ENCODE assay signal across 8 mouse cellular contexts in the genomic region with DNA sequence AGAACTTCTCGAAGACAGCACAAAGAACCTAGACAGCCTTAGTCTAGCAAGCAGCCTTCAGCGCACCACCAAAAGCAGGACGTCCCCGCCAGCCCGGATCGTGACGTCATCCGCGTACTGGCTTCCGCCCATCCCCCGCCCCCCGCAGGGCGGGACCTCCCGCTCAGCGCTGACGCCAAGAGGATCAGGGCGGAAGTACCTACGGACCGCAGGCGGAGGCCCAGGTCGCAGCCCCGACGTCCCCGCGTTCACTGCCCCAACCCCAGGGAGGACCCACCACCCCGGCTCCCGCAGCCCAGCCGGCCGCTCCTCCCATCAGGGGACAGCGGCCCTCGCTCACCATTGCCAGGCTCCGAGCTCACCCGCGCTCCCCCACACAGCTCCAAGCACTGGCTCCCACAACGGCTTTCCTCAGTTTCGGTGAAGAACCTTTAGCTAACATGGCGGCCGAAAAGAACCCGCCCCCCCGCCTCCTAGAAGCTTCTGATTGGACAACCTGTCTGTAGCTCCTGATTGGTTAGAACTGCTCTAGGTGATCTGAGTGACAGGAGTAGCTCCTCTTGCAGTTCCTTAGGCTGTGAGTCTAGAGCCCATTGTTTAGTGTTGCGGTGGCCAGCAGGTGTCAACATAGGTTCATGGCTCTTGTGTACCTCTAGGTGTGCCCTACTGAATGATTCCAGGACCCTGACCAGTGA. TPM values are rescaled to one million over a fixed set of nuclear protein-coding genes. Genes with fewer than 3 reads are reported as not detected.
DNase-seq lines count a peak whose midpoint lies in the region; ATAC-seq and TF ChIP-seq lines count a peak whose summit lies in the region.

Gene Zfp868 (minus strand): TSS at position 454 of the 695 bp plus-strand sequence.

- H3K27ac ChIP-seq in forebrain, embryonic 10.5 days: peak within 1 kb of the TSS; percentile 97
- peak within 1 kb of the TSS; percentile 99 for H3K27ac ChIP-seq in heart, embryonic 15.5 days
- H3K27ac ChIP-seq in liver, embryonic 14.5 days: peak within 1 kb of the TSS; percentile 63
- H3K27ac ChIP-seq in neural tube, embryonic 11.5 days (ENCODE audit: low read depth, low read length): peak within 1 kb of the TSS; percentile 95
- peak within 1 kb of the TSS; percentile 99 for H3K27ac ChIP-seq in stomach, postnatal 0 days (replicated peaks)

- peak; percentile 75 for TF ChIP-seq CTCF in liver, embryonic 14.5 days (IDR thresholded peaks at IDR 0.05; ENCODE audit: low read depth)
- peak; percentile 74 for TF ChIP-seq CTCF in stomach, postnatal 0 days (IDR thresholded peaks at IDR 0.05; ENCODE audit: low read depth)

- H3K4me3 ChIP-seq in forebrain, embryonic 10.5 days: peak within 1 kb of the TSS; percentile 72
- H3K4me3 ChIP-seq in heart, embryonic 15.5 days: peak within 1 kb of the TSS; percentile 93
- peak within 1 kb of the TSS; percentile 65 to 96 for H3K4me3 ChIP-seq in liver, embryonic 14.5 days (ENCODE audit: insufficient read depth in 1 of 2, low read depth in 2 of 2, low read length in 2 of 2)
- H3K4me3 ChIP-seq in neural tube, embryonic 11.5 days (ENCODE audit: low read depth, low read length): peak within 1 kb of the TSS; percentile 80
- peak within 1 kb of the TSS; percentile 78 for H3K4me3 ChIP-seq in stomach, postnatal 0 days (ENCODE audit: low read depth, low read length)

- H3K9ac ChIP-seq in heart, embryonic 15.5 days: peak within 1 kb of the TSS; percentile 97
- peak within 1 kb of the TSS; percentile 76 for H3K9ac ChIP-seq in liver, embryonic 14.5 days (replicated peaks)
- H3K9ac ChIP-seq in neural tube, embryonic 11.5 days (ENCODE audit: low read length): peak within 1 kb of the TSS; percentile 96
- peak within 1 kb of the TSS; percentile 97 for H3K9ac ChIP-seq in stomach, postnatal 0 days (ENCODE audit: low read length)

- 0 out of 2 replicates have a peak, but pooled peaks have one; percentile 20 for TF ChIP-seq EP300 in liver, embryonic 14.5 days (IDR thresholded peaks at IDR 0.05; ENCODE audit: low read depth)
- TF ChIP-seq EP300 in stomach, postnatal 0 days (optimal IDR thresholded peaks at IDR 0.05): no peak

- H3K4me1 ChIP-seq in forebrain, embryonic 10.5 days: peaks cover 14% of the 10 kb centered on the region
- H3K4me1 ChIP-seq in heart, embryonic 15.5 days (replicated peaks): peaks cover 13% of the 10 kb centered on the region
- H3K4me1 ChIP-seq in liver, embryonic 14.5 days (replicated peaks; ENCODE audit: control insufficient read depth in 2 of 2, insufficient read depth in 2 of 2, low read length in 1 of 2): peaks cover 6 to 14% of the 10 kb centered on the region in 2 experiments
- 0 out of 2 replicates have a peak, but pooled peaks cover 5% of the 10 kb centered on the region for H3K4me1 ChIP-seq in neural tube, embryonic 11.5 days (ENCODE audit: control insufficient read depth, insufficient read depth, low read length)
- H3K4me1 ChIP-seq in stomach, postnatal 0 days (replicated peaks; ENCODE audit: control insufficient read depth, insufficient read depth): no peaks in the 10 kb centered on the region; the same call in 1 of the 2 replicates

- ATAC-seq in heart, embryonic 15.5 days (replicated peaks; ENCODE audit: insufficient number of reproducible peaks, insufficient read depth, low FRiP score, low read depth): peak; percentile 100
- ATAC-seq in liver, embryonic 14.5 days (ENCODE audit: insufficient read depth): peak; percentile 98
- ATAC-seq in neural tube, embryonic 11.5 days (ENCODE audit: insufficient read depth, low FRiP score, low TSS enrichment): peak; percentile 100
- peak; percentile 99 for ATAC-seq in stomach, postnatal 0 days (ENCODE audit: low FRiP score, low TSS enrichment)

- H3K9me3 ChIP-seq in forebrain, embryonic 10.5 days: no peaks in the 10 kb centered on the region
- H3K9me3 ChIP-seq in heart, embryonic 15.5 days (replicated peaks): no peaks in the 10 kb centered on the region
- no peaks in the 10 kb centered on the region for H3K9me3 ChIP-seq in liver, embryonic 14.5 days (ENCODE audit: control insufficient read depth, low read length)
- H3K9me3 ChIP-seq in neural tube, embryonic 11.5 days (ENCODE audit: control insufficient read depth, low read length): no peaks in the 10 kb centered on the region
- no peaks in the 10 kb centered on the region for H3K9me3 ChIP-seq in stomach, postnatal 0 days (ENCODE audit: control insufficient read depth, low read length)

- peaks cover 28% of the 10 kb centered on the region for H3K36me3 ChIP-seq in forebrain, embryonic 10.5 days (replicated peaks)
- H3K36me3 ChIP-seq in heart, embryonic 15.5 days: no peaks in the 10 kb centered on the region
- H3K36me3 ChIP-seq in liver, embryonic 14.5 days (replicated peaks; ENCODE audit: control insufficient read depth, insufficient read depth, low read depth): no peaks in the 10 kb centered on the region
- H3K36me3 ChIP-seq in neural tube, embryonic 11.5 days (ENCODE audit: control insufficient read depth, insufficient read depth, low read length): no peaks in the 10 kb centered on the region
- no peaks in the 10 kb centered on the region for H3K36me3 ChIP-seq in stomach, postnatal 0 days (ENCODE audit: control insufficient read depth, insufficient read depth, low read length)

- H3K27me3 ChIP-seq in forebrain, embryonic 10.5 days (ENCODE audit: poor library complexity, severe bottlenecking): no peaks in the 10 kb centered on the region
- no peaks in the 10 kb centered on the region for H3K27me3 ChIP-seq in heart, embryonic 15.5 days
- H3K27me3 ChIP-seq in liver, embryonic 14.5 days (ENCODE audit: control insufficient read depth, insufficient read depth, low read length): no peaks in the 10 kb centered on the region
- no peaks in the 10 kb centered on the region for H3K27me3 ChIP-seq in neural tube, embryonic 11.5 days (ENCODE audit: control insufficient read depth, insufficient read depth, low read length)
- H3K27me3 ChIP-seq in stomach, postnatal 0 days (ENCODE audit: control insufficient read depth, insufficient read depth, low read length): no peaks in the 10 kb centered on the region

- peak within 1 kb of the TSS; percentile 64 for H3K4me2 ChIP-seq in heart, embryonic 15.5 days
- peak within 1 kb of the TSS; percentile 89 for H3K4me2 ChIP-seq in liver, embryonic 14.5 days (ENCODE audit: low read depth)
- peak within 1 kb of the TSS; percentile 52 for H3K4me2 ChIP-seq in neural tube, embryonic 11.5 days (ENCODE audit: low read depth)
- H3K4me2 ChIP-seq in stomach, postnatal 0 days (replicated peaks; ENCODE audit: low read depth): peak within 1 kb of the TSS; percentile 63

- WGBS in forebrain, embryonic 10.5 days: under 1% methylated on average over 41 of the region's 41 CpGs
- WGBS in heart, embryonic 15.5 days: under 1% methylated on average over 37 of the region's 41 CpGs
- under 1% methylated on average over 41 of the region's 41 CpGs for WGBS in liver, embryonic 14.5 days (ENCODE audit: insufficient replicate concordance)
- WGBS in neural tube, embryonic 11.5 days: under 1% methylated on average over 33 of the region's 41 CpGs
- under 1% methylated on average over 41 of the region's 41 CpGs for WGBS in stomach, postnatal 0 days

- peak; percentile 98 to 99 for DNase-seq in CD8-positive naive resting alpha-beta T cell, adult 2 months (ENCODE audit: low read depth in 2 of 2, low spot score in 2 of 2)
- DNase-seq in c-Kit-positive CD71-negative TER-119-negative erythroid progenitor cells, embryonic 14.5 days (ENCODE audit: low read depth): peak; percentile 90
- peak; percentile 97 for DNase-seq in forebrain, embryonic 10.5 days (ENCODE audit: extremely low spot score, low spot score)
- DNase-seq in kidney, postnatal 25 days: peak; percentile 98 to 99
- DNase-seq in liver, embryonic 14.5 days (ENCODE audit: low read depth in 3 of 3, low spot score in 3 of 3): peak; percentile 95 to 97 (median 96)
- DNase-seq in neural tube, embryonic 11.5 days (ENCODE audit: low spot score): peak; percentile 99
- DNase-seq in stomach, postnatal 0 days (ENCODE audit: low spot score): peak; percentile 98

RNA-seq across cellular contexts. Expression of gene Zfp868, which starts in this region (rescaled TPM):
- 29.4 and 30.7 TPM in 2 replicates for polyA plus RNA-seq in forebrain, embryonic 10.5 days (2016; fragmentation: Nextera tagmentation; extraction: Ambion mirVana)
- 13.7 and 14.2 TPM in 2 replicates for polyA plus RNA-seq in heart, embryonic 15.5 days (2015; fragmentation: Nextera tagmentation; extraction: Ambion mirVana)
- polyA plus RNA-seq in liver, embryonic 14.5 days (2012; rRNA removed): 3.4 and 4.1 TPM in 2 replicates
- polyA plus RNA-seq in liver, embryonic 14.5 days (2014; fragmentation: Nextera tagmentation; extraction: Ambion mirVana): 5.1 and 5.9 TPM in 2 replicates
- polyA plus RNA-seq in neural tube, embryonic 11.5 days (2014; fragmentation: Nextera tagmentation; extraction: Ambion mirVana): 34.4 and 35.2 TPM in 2 replicates
- polyA plus RNA-seq in stomach, postnatal 0 days (2015; fragmentation: Nextera tagmentation; extraction: Ambion mirVana): 9.0 and 11.0 TPM in 2 replicates

Comparison
In these comparisons a context has a peak if more than half of its experiments do, and no peak if none do; other contexts are left out.
1. Peak in every context shown above with its lines: DNase-seq, ATAC-seq, H3K4me3 ChIP-seq and H3K27ac ChIP-seq.